Mouse (Mus musculus): ENCODE data around the gene Aldh16a1. TPM values are rescaled to one million over a fixed set of nuclear protein-coding genes. Genes with fewer than 3 reads are reported as not detected.

The Aldh16a1 gene
- polyA plus RNA-seq, 1 experiment from 2014 or later = 31.4 TPM

MicroRNAs within 50 kb of the gene (microRNA counts, 519-probe panel; counts per million panel counts)
- microRNA mmu-miR-150 = 2,730 counts per million, percentile 53 among the panel's probes with 10 or more counts

Small RNA genes within 50 kb of the gene (microRNA-seq; reads per million reads assigned to microRNA genes)
- gene Mir150 = 27.1 reads per million, percentile 40 among the genes with 10 or more reads in this experiment
- gene Mir5121 = 56.3 reads per million, percentile 47 among the genes with 10 or more reads in this experiment
- gene Mir7055 = not detected

Other genes with a start within 250 kb of the Aldh16a1 start
- 69.1 and 70.9 TPM in 2 replicates for gene Ap2a1, start 225.1 kb downstream of the Aldh16a1 start, polyA plus RNA-seq (2015; fragmentation: Nextera tagmentation; extraction: Ambion mirVana)
- gene Tsks, start 211.4 kb downstream of the Aldh16a1 start, polyA plus RNA-seq (2015; fragmentation: Nextera tagmentation; extraction: Ambion mirVana) = 0.08 TPM in 1 of 2 replicates, not detected in the other
- 1.5 and 1.6 TPM in 2 replicates for gene Cpt1c, start 179.7 kb downstream of the Aldh16a1 start, polyA plus RNA-seq (2015; fragmentation: Nextera tagmentation; extraction: Ambion mirVana)
- gene Prmt1, start 168.0 kb downstream of the Aldh16a1 start, polyA plus RNA-seq (2015; fragmentation: Nextera tagmentation; extraction: Ambion mirVana) = 111 and 114 TPM in 2 replicates
- gene Irf3, start 156.9 kb downstream of the Aldh16a1 start, polyA plus RNA-seq (2015; fragmentation: Nextera tagmentation; extraction: Ambion mirVana) = 39.4 and 47.2 TPM in 2 replicates
- 12.3 and 13.7 TPM in 2 replicates for gene Bcl2l12, start 155.9 kb downstream of the Aldh16a1 start, polyA plus RNA-seq (2015; fragmentation: Nextera tagmentation; extraction: Ambion mirVana)
- gene Scaf1, start 138.2 kb downstream of the Aldh16a1 start, polyA plus RNA-seq (2015; fragmentation: Nextera tagmentation; extraction: Ambion mirVana) = 10.4 and 11.9 TPM in 2 replicates
- 20.8 and 23.6 TPM in 2 replicates for gene Rras, start 136.6 kb downstream of the Aldh16a1 start, polyA plus RNA-seq (2015; fragmentation: Nextera tagmentation; extraction: Ambion mirVana)
- 2.1 and 2.3 TPM in 2 replicates for gene Prr12, start 101.7 kb downstream of the Aldh16a1 start, polyA plus RNA-seq (2015; fragmentation: Nextera tagmentation; extraction: Ambion mirVana)
- gene Nosip, start 92.2 kb downstream of the Aldh16a1 start, polyA plus RNA-seq (2015; fragmentation: Nextera tagmentation; extraction: Ambion mirVana) = 25.9 and 27.4 TPM in 2 replicates
- 8.5 and 9.0 TPM in 2 replicates for gene Prrg2, start 91.9 kb downstream of the Aldh16a1 start, polyA plus RNA-seq (2015; fragmentation: Nextera tagmentation; extraction: Ambion mirVana)
- gene Rcn3, start 62.4 kb downstream of the Aldh16a1 start, polyA plus RNA-seq (2015; fragmentation: Nextera tagmentation; extraction: Ambion mirVana) = 26.3 and 26.6 TPM in 2 replicates
- gene Fcgrt, start 50.7 kb downstream of the Aldh16a1 start, polyA plus RNA-seq (2015; fragmentation: Nextera tagmentation; extraction: Ambion mirVana) = 43.6 and 51.2 TPM in 2 replicates
- gene Rps11, start 30.1 kb downstream of the Aldh16a1 start, polyA plus RNA-seq (2015; fragmentation: Nextera tagmentation; extraction: Ambion mirVana) = 673 and 768 TPM in 2 replicates
- gene Rpl13a, start 25.8 kb downstream of the Aldh16a1 start, polyA plus RNA-seq (2015; fragmentation: Nextera tagmentation; extraction: Ambion mirVana) = 534 and 633 TPM in 2 replicates
- 0.10 TPM in 1 of 2 replicates, not detected in the other for gene Gm45713, start 18.4 kb downstream of the Aldh16a1 start, polyA plus RNA-seq (2015; fragmentation: Nextera tagmentation; extraction: Ambion mirVana)
- 3.4 and 3.7 TPM in 2 replicates for gene Flt3l, start 18.2 kb downstream of the Aldh16a1 start, polyA plus RNA-seq (2015; fragmentation: Nextera tagmentation; extraction: Ambion mirVana)
- gene Pih1d1, start 281 bp downstream of the Aldh16a1 start, polyA plus RNA-seq (2015; fragmentation: Nextera tagmentation; extraction: Ambion mirVana) = 42.2 and 46.8 TPM in 2 replicates
- gene Slc17a7, start 9.4 kb upstream of the Aldh16a1 start, polyA plus RNA-seq (2015; fragmentation: Nextera tagmentation; extraction: Ambion mirVana) = not detected in 2 replicates
- not detected in 2 replicates for gene Gfy, start 25.0 kb upstream of the Aldh16a1 start, polyA plus RNA-seq (2015; fragmentation: Nextera tagmentation; extraction: Ambion mirVana)
- gene Pth2, start 26.4 kb upstream of the Aldh16a1 start, polyA plus RNA-seq (2015; fragmentation: Nextera tagmentation; extraction: Ambion mirVana) = not detected in 2 replicates
- gene Ccdc155, start 50.3 kb upstream of the Aldh16a1 start, polyA plus RNA-seq (2015; fragmentation: Nextera tagmentation; extraction: Ambion mirVana) = 0.07 and 0.13 TPM in 2 replicates
- 2.0 and 2.4 TPM in 2 replicates for gene Dkkl1, start 57.6 kb upstream of the Aldh16a1 start, polyA plus RNA-seq (2015; fragmentation: Nextera tagmentation; extraction: Ambion mirVana)
- 6.6 and 7.0 TPM in 2 replicates for gene Tead2, start 61.2 kb upstream of the Aldh16a1 start, polyA plus RNA-seq (2015; fragmentation: Nextera tagmentation; extraction: Ambion mirVana)
- gene Cd37, start 84.5 kb upstream of the Aldh16a1 start, polyA plus RNA-seq (2015; fragmentation: Nextera tagmentation; extraction: Ambion mirVana) = 15.1 and 16.7 TPM in 2 replicates
- not detected in 2 replicates for gene Slc6a16, start 86.5 kb upstream of the Aldh16a1 start, polyA plus RNA-seq (2015; fragmentation: Nextera tagmentation; extraction: Ambion mirVana)
- not detected in 2 replicates for gene Slc6a21, start 122.9 kb upstream of the Aldh16a1 start, polyA plus RNA-seq (2015; fragmentation: Nextera tagmentation; extraction: Ambion mirVana)
- gene Trpm4, start 179.2 kb upstream of the Aldh16a1 start, polyA plus RNA-seq (2015; fragmentation: Nextera tagmentation; extraction: Ambion mirVana) = 1.3 and 1.5 TPM in 2 replicates
- 0.31 and 0.54 TPM in 2 replicates for gene Hrc, start 180.7 kb upstream of the Aldh16a1 start, polyA plus RNA-seq (2015; fragmentation: Nextera tagmentation; extraction: Ambion mirVana)
- gene Ppfia3, start 212.4 kb upstream of the Aldh16a1 start, polyA plus RNA-seq (2015; fragmentation: Nextera tagmentation; extraction: Ambion mirVana) = 0.09 and 0.14 TPM in 2 replicates
- gene Lin7b, start 216.0 kb upstream of the Aldh16a1 start, polyA plus RNA-seq (2015; fragmentation: Nextera tagmentation; extraction: Ambion mirVana) = not detected in 2 replicates
- 77.8 and 86.3 TPM in 2 replicates for gene Snrnp70, start 241.2 kb upstream of the Aldh16a1 start, polyA plus RNA-seq (2015; fragmentation: Nextera tagmentation; extraction: Ambion mirVana)